Mouse (Mus musculus) NIH3T3 (cell line): Measurements from ENCODE around the gene Fam3b.

Source experiments
- DNase-seq: peaks from one replicate; pipeline ENCODE4 v3.0.0-alpha.2; 2012; ENCODE audit warnings: low read depth

Fam3b gene

DNA sequence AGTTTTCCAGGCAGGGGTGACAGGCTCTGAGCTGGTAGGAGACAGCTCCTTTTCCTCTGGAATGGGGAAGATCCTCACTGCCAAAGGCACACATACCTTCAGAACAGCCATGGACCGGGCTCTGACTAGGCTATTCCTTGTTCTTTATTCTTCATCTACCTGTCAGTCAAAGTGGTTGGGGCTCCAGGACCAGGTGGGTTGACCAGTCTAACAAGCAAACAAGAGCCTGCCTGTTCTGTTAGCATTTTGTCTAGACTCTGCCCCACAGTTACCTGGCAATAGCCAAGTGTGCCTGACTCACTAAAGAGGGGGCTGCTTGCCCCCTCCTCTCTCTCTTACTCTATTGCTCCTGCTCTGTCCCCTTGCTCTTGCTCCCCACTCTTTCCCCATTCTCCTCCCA is 22.2 kb downstream of the Fam3b start:
- no peak for DNase-seq

GRCm38 (mm10) chr16:97478655-97479054 is 36.0 kb downstream of the Fam3b start:
- no peak for DNase-seq

GRCm38 (mm10) chr16:97476524-97476923 is 38.1 kb downstream of the Fam3b start:
- DNase-seq: no peak

DNA sequence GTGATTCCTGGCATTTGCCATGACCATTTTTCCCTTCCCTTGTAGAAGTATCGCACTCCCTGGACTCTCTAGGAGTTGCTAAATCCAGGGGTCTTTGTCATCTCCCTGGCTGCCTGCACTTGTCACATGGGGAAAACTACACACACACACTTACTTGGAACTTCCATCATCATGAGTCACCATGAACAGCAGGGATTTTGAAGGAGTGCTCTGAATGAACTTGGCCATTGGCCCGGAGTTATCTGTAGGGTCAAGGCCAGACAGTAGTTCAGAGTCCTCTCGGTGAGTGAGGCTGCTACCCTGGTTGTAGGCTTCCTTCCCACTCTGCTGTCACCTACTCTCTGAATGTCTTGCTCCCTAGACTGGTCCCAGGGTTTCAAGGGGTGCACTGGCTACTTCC is 39.0 kb downstream of the Fam3b start:
- DNase-seq: peak; percentile 18

DNA sequence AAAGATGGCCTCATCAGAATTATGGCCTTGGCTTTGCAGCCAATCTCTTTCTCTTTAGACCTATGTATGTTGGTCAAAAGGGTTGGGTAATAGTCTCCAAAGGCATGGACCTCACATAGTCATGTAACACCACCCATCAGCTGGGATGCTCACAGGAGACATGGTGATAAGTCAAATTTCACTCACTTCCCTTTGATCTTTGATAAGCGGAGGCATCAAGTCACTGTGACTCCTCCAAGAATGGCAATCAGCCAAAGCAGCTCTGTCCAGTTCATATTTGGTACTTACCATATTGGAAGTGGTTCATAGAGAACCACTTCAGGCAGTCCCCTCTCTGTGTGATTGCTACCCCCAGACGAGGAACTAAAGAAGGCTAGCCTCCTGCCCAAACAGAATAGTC is 39.9 kb downstream of the Fam3b start:
- no peak for DNase-seq

GRCm38 (mm10) chr16:97467993-97468791 is 46.4 kb downstream of the Fam3b start:
- no peak for DNase-seq

DNA sequence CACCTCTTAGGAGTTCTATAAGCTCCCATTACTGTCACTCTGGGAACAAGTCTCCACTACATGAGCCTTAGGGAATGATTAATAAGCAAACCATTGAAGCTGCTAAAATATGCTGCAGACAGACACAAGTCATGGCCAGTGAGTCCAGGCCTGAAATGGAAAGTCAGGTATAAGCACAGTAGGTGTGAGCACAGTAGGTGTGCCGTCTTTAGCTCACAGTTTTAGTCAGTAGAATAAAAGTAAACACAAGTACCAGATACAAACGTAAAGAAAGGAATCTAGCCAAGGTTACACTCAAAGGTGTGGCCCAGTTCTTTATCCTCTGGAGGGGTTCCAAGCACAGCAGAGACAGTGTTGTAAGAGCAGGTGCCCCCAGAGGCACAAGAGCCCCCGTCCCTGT is 47.1 kb downstream of the Fam3b start:
- no peak for DNase-seq

- DNase-seq: peak; percentile 11
These were observed 48.2 kb downstream of the Fam3b start for GRCm38 (mm10) chr16:97466182-97466957.

DNA sequence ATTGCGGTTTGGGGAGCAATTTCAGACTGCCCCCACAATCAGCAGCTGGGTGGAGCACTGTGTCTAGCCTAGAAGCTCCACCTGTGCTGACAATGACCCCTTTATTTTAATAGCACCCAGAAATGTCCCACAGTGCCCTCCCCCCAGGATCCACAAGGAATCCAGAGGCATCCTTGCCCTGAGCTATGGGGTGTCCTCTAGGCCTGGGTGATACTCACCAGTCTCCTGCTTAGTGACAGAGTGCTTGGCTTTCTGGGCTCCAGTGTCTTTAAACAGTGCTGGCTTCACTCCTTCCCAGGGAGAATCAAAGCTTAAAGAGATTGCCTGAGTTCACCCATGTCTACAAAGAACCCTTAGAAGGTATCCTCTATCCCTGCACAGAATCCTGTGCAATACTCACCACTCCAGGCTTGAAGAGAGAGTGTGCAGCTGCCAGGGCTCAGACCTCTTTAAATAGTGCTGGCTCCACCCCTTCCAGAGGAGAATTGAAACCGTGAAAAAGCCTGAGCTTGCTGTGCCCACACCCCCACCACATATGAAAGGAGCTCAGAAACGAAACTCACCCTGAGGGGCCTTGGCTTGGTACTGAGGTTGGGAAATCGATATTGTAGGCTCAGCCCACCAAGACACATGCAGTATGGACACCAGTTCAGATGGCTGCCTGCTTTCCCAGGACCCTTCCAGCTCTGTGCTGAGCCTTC is 52.0 kb downstream of the Fam3b start, which contains the start of gene Mx1:
TSS of gene Mx1 (minus strand) at position 427 of the 701 bp plus-strand sequence.
- DNase-seq: peak; percentile 2

GRCm38 (mm10) chr16:97461271-97461670 is 53.3 kb downstream of the Fam3b start:
- DNase-seq: no peak

DNA sequence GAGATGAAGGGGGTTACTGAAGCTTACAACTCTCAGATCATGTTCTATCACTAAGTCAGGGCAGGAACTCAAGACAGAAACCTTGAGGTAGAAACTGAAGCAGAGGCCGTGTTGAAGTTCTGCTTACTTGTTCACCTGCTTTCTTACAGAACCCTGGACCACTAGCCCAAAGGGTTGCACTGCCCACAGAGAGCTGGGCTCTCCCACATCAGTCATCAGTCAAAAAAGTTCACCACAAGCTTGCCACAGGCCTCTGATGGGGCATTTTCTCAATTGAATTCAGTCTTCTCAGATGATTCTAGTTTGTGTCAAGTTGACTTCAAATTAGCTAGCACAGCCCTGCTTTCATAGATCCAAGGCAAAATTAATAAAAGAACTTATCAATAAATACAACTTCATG is 54.8 kb downstream of the Fam3b start:
- no peak for DNase-seq

- DNase-seq: peak; percentile 14
These were observed 67.2 kb downstream of the Fam3b start for GRCm38 (mm10) chr16:97447386-97447785.

GRCm38 (mm10) chr16:97443670-97444263 is 70.8 kb downstream of the Fam3b start:
- DNase-seq: peak; percentile 60

GRCm38 (mm10) chr16:97441967-97442366 is 72.6 kb downstream of the Fam3b start:
- no peak for DNase-seq

DNA sequence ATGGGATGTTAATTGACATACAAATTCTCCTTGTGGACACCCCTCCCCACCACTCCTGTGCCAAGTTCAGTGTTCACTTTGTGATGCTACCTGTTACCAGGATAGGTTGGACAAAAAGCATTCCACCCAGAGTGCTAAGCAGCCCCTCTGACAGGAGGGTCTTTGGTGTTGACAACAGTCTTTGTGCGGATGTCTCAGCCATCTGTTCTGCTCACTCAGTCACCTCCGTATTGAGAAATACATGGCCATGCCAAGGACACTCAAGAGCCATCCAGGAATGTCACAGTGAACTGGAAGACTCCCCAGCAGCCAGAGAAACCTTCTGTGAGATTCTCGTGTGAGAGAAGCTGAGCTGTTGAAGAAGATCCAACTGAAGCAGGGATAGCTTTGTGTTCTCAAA is 76.4 kb downstream of the Fam3b start:
- no peak for DNase-seq

- no peak for DNase-seq
These were observed 77.1 kb downstream of the Fam3b start for GRCm38 (mm10) chr16:97437448-97438056.

DNA sequence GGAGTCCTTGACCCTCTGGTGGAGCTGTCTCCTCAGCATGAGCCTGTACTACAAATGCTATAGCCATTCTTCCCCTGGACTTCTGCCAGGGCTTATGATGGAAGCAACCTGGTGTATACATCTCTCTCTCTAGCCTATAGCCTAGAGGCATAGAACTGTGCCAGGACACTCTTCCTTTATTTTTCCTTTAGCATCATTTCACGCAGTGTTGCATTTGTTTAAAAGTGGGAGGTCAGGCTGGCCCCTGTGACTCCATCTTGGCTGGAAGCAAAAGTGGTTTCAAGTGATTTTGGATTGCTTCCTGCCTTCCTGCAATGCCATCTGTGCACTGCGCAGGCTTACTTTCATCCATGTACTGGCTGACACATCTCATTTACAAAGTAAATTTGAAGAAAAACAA is 80.4 kb downstream of the Fam3b start:
- no peak for DNase-seq

DNA sequence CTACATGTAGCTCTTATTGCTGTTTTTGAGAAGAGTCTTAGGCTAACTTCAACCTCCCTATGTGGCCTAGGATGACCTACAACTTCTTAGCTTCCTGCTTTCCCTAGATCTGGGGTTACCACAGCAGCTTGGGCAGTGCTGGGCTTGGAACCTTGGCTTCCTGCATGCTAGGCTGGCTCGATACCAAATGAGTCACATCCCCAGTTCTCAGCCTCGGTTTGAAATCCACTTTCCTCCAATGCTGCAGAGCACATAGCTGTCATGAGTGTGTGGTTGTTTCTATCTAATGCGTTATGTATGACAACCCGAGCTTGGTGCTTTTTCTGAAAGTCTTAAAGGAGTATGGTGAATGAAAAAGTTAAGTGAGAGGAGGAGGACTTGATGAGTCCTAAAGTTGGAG is 83.3 kb downstream of the Fam3b start:
- DNase-seq: peak; percentile 66

GRCm38 (mm10) chr16:97430091-97430490 is 84.5 kb downstream of the Fam3b start:
- no peak for DNase-seq

GRCm38 (mm10) chr16:97428026-97428425 is 86.6 kb downstream of the Fam3b start:
- DNase-seq: no peak

DNA sequence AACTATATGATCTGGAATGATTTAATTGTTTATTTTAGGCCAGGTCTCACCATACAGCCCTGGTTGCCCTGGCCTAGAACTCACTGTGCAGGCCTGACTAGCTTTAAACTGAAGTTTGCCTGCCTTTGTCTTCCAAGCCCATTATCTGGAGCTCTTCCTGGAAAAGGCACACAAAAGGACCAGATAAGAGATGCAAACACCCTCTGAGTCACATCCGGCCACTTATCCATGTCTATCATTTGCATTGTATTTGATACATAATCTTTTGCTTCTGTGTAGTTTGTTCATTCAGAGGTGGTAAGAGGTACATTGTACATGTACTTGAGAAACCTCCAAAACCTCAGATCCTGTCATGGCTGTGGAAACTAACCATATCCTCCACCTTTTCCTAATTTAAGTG is 91.0 kb downstream of the Fam3b start:
- no peak for DNase-seq

- DNase-seq: no peak
These were observed 92.9 kb downstream of the Fam3b start for GRCm38 (mm10) chr16:97421671-97422070.
